Mouse (Mus musculus) liver, embryonic 12.5 days (tissue): ENCODE measurements around the gene Gramd2. TPM values are rescaled to one million over a fixed set of nuclear protein-coding genes. Genes with fewer than 3 reads are reported as not detected.

ENCODE experiments used
- ATAC-seq: fragments of 200-750 bp; cut with Nextera tagmentation; 2 replicates; pipeline ENCODE4 v1.8.0; 2017; ENCODE audit warnings: moderate number of reproducible peaks, mild to moderate bottlenecking, moderate library complexity
- H3K27ac ChIP-seq: fragments of 300-500 bp; sonication (generic); 2 replicates; pipeline ENCODE4 v1.5.1; 2016; ENCODE audit warnings: mild to moderate bottlenecking
- H3K27me3 ChIP-seq: fragments of 300-500 bp; sonication (generic); replicated peaks from 2 replicates; pipeline ENCODE4 v1.6.1; 2016; ENCODE audit warnings: mild to moderate bottlenecking, moderate library complexity
- H3K36me3 ChIP-seq: fragments of 300-500 bp; sonication (generic); 2 replicates; pipeline ENCODE4 v1.6.1; 2016; ENCODE audit warnings: mild to moderate bottlenecking, moderate library complexity
- H3K4me1 ChIP-seq: fragments of 300-500 bp; sonication (generic); 2 replicates; pipeline ENCODE4 v1.6.1; 2016
- H3K4me2 ChIP-seq: fragments of 300-500 bp; sonication (generic); 2 replicates; pipeline ENCODE4 v1.6.1; 2016; ENCODE audit warnings: mild to moderate bottlenecking, moderate library complexity
- H3K4me3 ChIP-seq: fragments of 300-500 bp; sonication (generic); 2 replicates; pipeline ENCODE4 v1.5.1; 2016; ENCODE audit warnings: mild to moderate bottlenecking, moderate library complexity
- H3K9ac ChIP-seq: fragments of 300-500 bp; sonication (generic); 2 replicates; pipeline ENCODE4 v1.6.1; 2016; ENCODE audit warnings: mild to moderate bottlenecking, moderate library complexity
- H3K9me3 ChIP-seq: fragments of 300-500 bp; sonication (generic); replicated peaks from 2 replicates; pipeline ENCODE4 v1.6.1; 2016; ENCODE audit warnings: mild to moderate bottlenecking, moderate library complexity
- WGBS: fragments of 180-500 bp; shearing (Covaris S2); methylation state at CpG from one replicate; pipeline ENCODE4 v1.1.7; 2016; ENCODE audit not compliant: insufficient replicate concordance; 5-methylcytosine and 5-hydroxymethylcytosine counted together
- polyA plus RNA-seq: library from polyadenylated mRNA; unstranded; fragments of >200 nt; fragmentation: Nextera tagmentation; extraction: Ambion mirVana; gene quantifications from 2 replicates; pipeline ENCODE4 v1.2.1, GENCODE M21; 2016

The Gramd2 gene
- polyA plus RNA-seq, 1 experiment from 2014 or later, result 0.04 TPM

DNA sequence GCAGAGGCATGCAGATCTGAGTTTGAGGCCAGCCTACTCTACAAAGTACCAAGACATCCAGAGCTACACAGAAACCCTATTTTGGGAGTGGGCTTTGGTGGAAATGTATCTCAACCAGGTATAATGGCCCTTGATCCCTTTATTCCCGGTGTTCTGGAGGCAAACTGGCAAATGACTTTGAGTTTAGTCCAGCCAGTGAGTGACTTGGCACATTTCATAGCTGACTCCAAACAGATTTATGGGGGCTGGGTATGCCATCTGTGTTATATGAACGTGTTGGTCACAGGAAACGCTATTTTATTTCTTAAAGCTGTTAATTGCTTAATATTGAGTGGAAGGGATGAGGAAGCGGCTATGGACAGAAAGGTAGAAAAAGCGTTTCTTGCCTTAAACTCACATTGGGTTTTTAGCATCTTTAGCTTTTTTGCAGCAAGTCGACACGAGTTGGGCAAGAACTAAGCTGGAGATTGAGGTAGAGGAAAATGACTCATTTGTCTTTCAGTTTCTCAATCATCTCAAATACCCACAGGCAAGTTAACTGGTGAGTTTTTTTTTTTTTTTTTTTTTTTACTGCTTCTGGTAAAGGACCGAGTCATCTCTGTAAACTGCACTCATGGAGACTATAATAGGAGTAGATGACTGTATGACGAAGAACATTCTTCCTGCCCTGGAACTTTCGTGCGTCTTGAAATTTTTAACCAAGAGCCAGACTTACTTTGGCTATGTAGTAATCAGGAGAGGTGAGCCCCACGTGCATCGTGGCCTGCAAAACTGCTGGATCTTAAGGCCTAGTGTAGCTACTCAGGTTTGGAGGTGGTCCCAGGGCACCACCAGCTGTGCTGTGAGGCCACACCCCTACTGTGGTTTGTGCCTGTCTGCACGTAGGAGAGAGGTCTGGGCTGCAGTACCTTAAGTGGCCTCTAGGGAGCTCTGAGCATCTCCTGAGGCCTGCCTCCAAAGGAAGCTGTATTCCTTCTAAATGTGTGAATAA, 20.6 kb upstream of the Gramd2 start:
- peak overlapping the region; percentile 94 for H3K4me2 ChIP-seq
- H3K4me3 ChIP-seq, result peak overlapping the region; percentile 25
- peaks cover 33% of the 10 kb centered on the region for H3K27me3 ChIP-seq
- peak overlapping the region; percentile 56; the same call in 1 of the 2 replicates for H3K27ac ChIP-seq
- no peak overlapping the region for H3K9ac ChIP-seq
- ATAC-seq, result peak; percentile 62
- peaks cover 28% of the 10 kb centered on the region for H3K36me3 ChIP-seq
- 24% methylated on average over 14 of the region's 14 CpGs for WGBS
- H3K9me3 ChIP-seq, result no peaks in the 10 kb centered on the region
- H3K4me1 ChIP-seq, result peaks cover 88% of the 10 kb centered on the region

DNA sequence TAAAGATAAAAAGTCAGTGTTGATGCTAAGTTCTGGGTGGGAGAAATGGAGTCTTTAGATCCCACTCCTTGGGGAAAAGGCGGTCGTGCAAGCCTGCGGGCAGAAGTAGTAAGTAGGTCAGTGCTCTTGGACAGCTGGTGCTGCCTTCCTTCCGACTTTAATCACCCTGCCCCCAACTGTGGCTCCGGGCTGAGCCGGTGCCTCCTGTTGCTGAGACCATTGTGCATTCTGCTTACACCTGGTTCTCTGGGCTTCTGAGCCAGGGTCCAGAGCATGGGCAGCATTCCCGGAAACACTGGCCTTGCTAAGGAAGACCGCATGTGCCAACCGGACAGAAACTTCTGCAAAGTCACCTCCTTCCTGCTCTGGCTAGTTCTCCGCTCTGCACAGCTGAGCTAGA, 19.5 kb upstream of the Gramd2 start:
- 51% methylated on average over 10 of the region's 10 CpGs for WGBS
- no peak overlapping the region for H3K4me3 ChIP-seq
- no peak for ATAC-seq
- H3K27me3 ChIP-seq, result peaks cover 33% of the 10 kb centered on the region
- H3K9ac ChIP-seq, result no peak overlapping the region
- H3K36me3 ChIP-seq, result peaks cover 38% of the 10 kb centered on the region
- H3K4me1 ChIP-seq, result peaks cover 77% of the 10 kb centered on the region
- H3K27ac ChIP-seq, result peak overlapping the region; percentile 49
- H3K9me3 ChIP-seq, result no peaks in the 10 kb centered on the region
- peak overlapping the region; percentile 94 for H3K4me2 ChIP-seq

DNA sequence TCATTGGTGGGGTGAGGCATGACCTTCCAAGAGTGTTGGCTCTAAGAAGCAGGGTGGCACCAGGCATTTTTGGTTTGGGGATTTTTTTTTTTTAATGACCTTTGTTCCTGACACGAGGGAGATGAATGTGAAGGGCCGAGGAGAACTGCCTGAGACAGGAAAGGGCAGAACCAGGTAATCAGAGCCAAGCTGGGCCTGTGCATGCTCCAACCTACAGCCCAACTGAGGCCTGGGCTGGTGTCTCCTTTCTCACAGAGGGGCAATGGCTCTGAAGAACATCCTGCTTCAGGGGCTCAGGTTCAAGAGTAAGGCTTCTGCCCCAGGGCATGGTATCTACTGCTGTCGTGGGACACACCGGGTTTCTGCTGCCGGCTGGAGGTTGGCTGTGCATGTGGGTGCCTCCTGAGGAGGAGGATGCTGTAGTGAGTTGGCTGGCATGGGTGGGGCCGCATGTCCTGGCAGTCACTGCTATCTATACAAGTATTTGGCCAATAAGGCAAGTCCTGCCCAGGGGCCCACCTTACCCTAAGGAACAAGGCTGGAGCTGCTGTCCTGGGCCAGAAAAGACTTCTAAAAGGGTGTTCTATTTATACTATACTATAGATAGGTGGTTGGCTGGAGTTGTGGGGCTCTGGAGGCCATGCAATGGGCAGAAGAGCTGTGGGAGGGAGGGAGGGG, 18.5 kb upstream of the Gramd2 start:
- Histone ChIP-seq H3K36me3 (peaks cover 48% of the 10 kb centered on the region), H3K9ac (peak overlapping the region; percentile 39), H3K9me3 (no peaks in the 10 kb centered on the region), H3K4me3 (no peak overlapping the region), H3K27ac (no peak overlapping the region), H3K27me3 (peaks cover 33% of the 10 kb centered on the region), H3K4me2 (peak overlapping the region; percentile 94), H3K4me1 (peaks cover 68% of the 10 kb centered on the region)
- 49% methylated on average over 6 of the region's 6 CpGs for WGBS
- ATAC-seq, result peak; percentile 74

DNA sequence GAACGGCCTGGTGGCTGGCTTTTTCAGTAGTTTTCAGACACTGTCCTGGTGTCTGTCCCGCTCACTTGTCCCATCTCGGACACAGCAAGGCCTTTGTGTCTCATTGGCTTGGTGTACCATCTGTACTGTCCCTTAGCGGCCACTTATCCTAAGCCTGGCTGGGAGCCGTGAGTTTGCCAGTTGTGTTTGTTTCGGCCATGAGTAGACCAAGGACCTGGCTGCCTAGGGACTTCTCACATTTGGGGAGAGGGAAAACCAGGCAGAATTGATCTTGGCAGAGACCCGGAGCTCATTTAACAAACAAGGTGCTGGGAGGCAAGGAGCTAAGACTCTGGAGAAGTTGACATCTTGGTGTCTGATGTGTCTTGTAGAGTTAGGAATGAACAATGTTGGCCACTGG, 16.7 kb upstream of the Gramd2 start:
- Histone ChIP-seq H3K4me1 (peaks cover 50% of the 10 kb centered on the region), H3K27ac (no peak overlapping the region), H3K27me3 (peaks cover 21% of the 10 kb centered on the region)

DNA sequence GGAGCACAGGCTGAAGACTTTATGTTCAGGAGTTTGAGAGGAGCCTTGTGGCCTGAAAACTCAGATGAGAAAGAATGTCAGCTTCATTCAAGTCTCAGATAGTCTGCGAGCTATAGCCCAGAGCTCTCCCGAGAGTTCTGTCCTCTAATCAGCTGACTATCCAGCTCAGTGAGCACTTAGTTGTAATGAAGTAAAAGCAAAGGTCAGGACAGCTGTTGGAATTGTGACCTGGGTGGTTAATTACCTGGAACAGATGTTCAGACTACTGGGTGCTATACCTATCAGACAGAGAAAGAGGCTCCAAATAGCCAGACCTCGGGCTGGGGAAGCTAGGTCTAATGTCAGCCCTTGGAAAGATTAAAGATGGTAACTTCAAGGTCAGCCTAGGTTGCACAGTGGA, 16.0 kb upstream of the Gramd2 start:
- Histone ChIP-seq H3K9ac (no peak overlapping the region), H3K4me3 (no peak overlapping the region), H3K9me3 (no peaks in the 10 kb centered on the region), H3K27me3 (peaks cover 13% of the 10 kb centered on the region), H3K4me2 (no peak overlapping the region), H3K36me3 (peaks cover 74% of the 10 kb centered on the region), H3K4me1 (peaks cover 44% of the 10 kb centered on the region), H3K27ac (no peak overlapping the region)
- WGBS, result 65% methylated on average over 3 of the region's 3 CpGs
- no peak for ATAC-seq

More for the DNA sequence above, 16.7 kb upstream of the Gramd2 start:
- no peak for ATAC-seq
- no peak overlapping the region for H3K4me2 ChIP-seq
- no peaks in the 10 kb centered on the region for H3K9me3 ChIP-seq
- 81% methylated on average over 7 of the region's 7 CpGs for WGBS
- H3K36me3 ChIP-seq, result peaks cover 66% of the 10 kb centered on the region
- H3K4me3 ChIP-seq, result no peak overlapping the region
- no peak overlapping the region for H3K9ac ChIP-seq

GRCm38 (mm10) chr9:59664664-59665256, 15.2 kb upstream of the Gramd2 start:
- 83% methylated on average over 4 of the region's 4 CpGs for WGBS
- no peak overlapping the region for H3K4me3 ChIP-seq
- H3K4me1 ChIP-seq, result peaks cover 36% of the 10 kb centered on the region
- H3K9me3 ChIP-seq, result no peaks in the 10 kb centered on the region
- ATAC-seq, result no peak
- H3K27ac ChIP-seq, result no peak overlapping the region
- H3K9ac ChIP-seq, result no peak overlapping the region
- H3K36me3 ChIP-seq, result peaks cover 78% of the 10 kb centered on the region
- no peak overlapping the region for H3K4me2 ChIP-seq
- H3K27me3 ChIP-seq, result peaks cover 13% of the 10 kb centered on the region

DNA sequence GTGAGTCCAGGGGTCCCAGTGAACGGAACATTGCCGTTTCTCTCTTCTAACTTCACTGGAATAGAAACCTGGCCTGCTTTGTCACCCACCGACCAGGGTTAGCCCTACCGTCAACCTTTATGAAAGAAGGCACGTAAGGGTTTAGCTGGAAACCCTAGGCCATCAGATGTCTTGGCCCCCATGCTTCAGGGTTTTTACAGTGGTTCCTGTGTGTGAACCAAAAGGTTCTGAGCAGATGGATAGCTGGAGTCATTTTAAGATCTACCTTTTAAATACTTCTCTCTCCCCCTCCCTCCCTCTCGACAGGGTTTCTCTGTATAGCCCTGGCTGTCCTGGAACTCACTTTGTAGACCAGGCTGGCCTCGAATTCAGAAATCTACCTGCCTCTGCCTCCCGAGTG, 13.9 kb upstream of the Gramd2 start:
- no peak overlapping the region for H3K4me2 ChIP-seq
- no peak for ATAC-seq
- H3K9me3 ChIP-seq, result no peaks in the 10 kb centered on the region
- 82% methylated on average over 8 of the region's 8 CpGs for WGBS
- peaks cover 29% of the 10 kb centered on the region for H3K4me1 ChIP-seq
- H3K27ac ChIP-seq, result no peak overlapping the region
- H3K4me3 ChIP-seq, result no peak overlapping the region
- H3K27me3 ChIP-seq, result peaks cover 13% of the 10 kb centered on the region
- H3K9ac ChIP-seq, result no peak overlapping the region
- H3K36me3 ChIP-seq, result peaks cover 84% of the 10 kb centered on the region

GRCm38 (mm10) chr9:59666813-59667212, 13.1 kb upstream of the Gramd2 start:
- Histone ChIP-seq H3K36me3 (peaks cover 86% of the 10 kb centered on the region), H3K27me3 (peaks cover 8% of the 10 kb centered on the region; the same call in 1 of the 2 replicates)

GRCm38 (mm10) chr9:59667250-59667649, 12.7 kb upstream of the Gramd2 start:
- Histone ChIP-seq H3K9me3 (no peaks in the 10 kb centered on the region), H3K27ac (no peak overlapping the region), H3K27me3 (peaks cover 11% of the 10 kb centered on the region), H3K36me3 (peaks cover 90% of the 10 kb centered on the region), H3K9ac (no peak overlapping the region), H3K4me2 (no peak overlapping the region), H3K4me1 (peaks cover 29% of the 10 kb centered on the region), H3K4me3 (no peak overlapping the region)
- WGBS, result 57% methylated on average over 4 of the region's 4 CpGs
- ATAC-seq, result no peak

More at GRCm38 (mm10) chr9:59666813-59667212, 13.1 kb upstream of the Gramd2 start:
- no peak for ATAC-seq
- H3K9ac ChIP-seq, result no peak overlapping the region
- H3K9me3 ChIP-seq, result no peaks in the 10 kb centered on the region
- H3K4me3 ChIP-seq, result no peak overlapping the region
- H3K4me2 ChIP-seq, result no peak overlapping the region
- peaks cover 29% of the 10 kb centered on the region for H3K4me1 ChIP-seq
- WGBS, result 83% methylated on average over 1 of the region's 1 CpGs
- no peak overlapping the region for H3K27ac ChIP-seq

GRCm38 (mm10) chr9:59667904-59668303, 12.0 kb upstream of the Gramd2 start:
- Histone ChIP-seq H3K4me1 (peaks cover 29% of the 10 kb centered on the region), H3K27ac (no peak overlapping the region), H3K4me3 (no peak overlapping the region), H3K4me2 (no peak overlapping the region), H3K36me3 (peaks cover 95% of the 10 kb centered on the region), H3K9ac (no peak overlapping the region), H3K9me3 (no peaks in the 10 kb centered on the region), H3K27me3 (peaks cover 15% of the 10 kb centered on the region)
- 73% methylated on average over 6 of the region's 6 CpGs for WGBS
- ATAC-seq, result no peak

- Histone ChIP-seq H3K4me3 (no peak overlapping the region), H3K27me3 (peaks cover 13% of the 10 kb centered on the region), H3K4me1 (peaks cover 34% of the 10 kb centered on the region), H3K4me2 (no peak overlapping the region), H3K9me3 (no peaks in the 10 kb centered on the region), H3K36me3 (peaks cover 95% of the 10 kb centered on the region), H3K27ac (no peak overlapping the region), H3K9ac (no peak overlapping the region)
- 85% methylated on average over 7 of the region's 7 CpGs for WGBS
- ATAC-seq, result no peak
Observed at GRCm38 (mm10) chr9:59668473-59668872, 11.5 kb upstream of the Gramd2 start.

GRCm38 (mm10) chr9:59669172-59669571, 10.8 kb upstream of the Gramd2 start:
- Histone ChIP-seq H3K27me3 (peaks cover 8% of the 10 kb centered on the region), H3K9ac (no peak overlapping the region), H3K4me2 (no peak overlapping the region), H3K4me3 (no peak overlapping the region), H3K27ac (no peak overlapping the region), H3K9me3 (no peaks in the 10 kb centered on the region), H3K4me1 (peaks cover 32% of the 10 kb centered on the region), H3K36me3 (peaks cover 95% of the 10 kb centered on the region)
- whole genome bisulfite sequencing, result 80% methylated on average over 4 of the region's 4 CpGs
- no peak for ATAC-seq
